Mouse (Mus musculus) hindbrain, embryonic 12.5 days (tissue): ENCODE results near the gene F2. TPM values are rescaled to one million over a fixed set of nuclear protein-coding genes. Genes with fewer than 3 reads are reported as not detected.
"Not testable (repeated sequence)": the region's sequence is repeated elsewhere in the genome, so short reads cannot be mapped to it uniquely, and the experiment has no call there.

Experiments
- ATAC-seq: fragments of 200-750 bp; cut with Nextera tagmentation; 2 replicates; pipeline ENCODE4 v1.8.0; 2017; ENCODE audit warnings: moderate TSS enrichment; ENCODE audit not compliant: low FRiP score
- H3K27ac ChIP-seq: fragments of 300-500 bp; sonication (generic); 2 replicates; pipeline ENCODE4 v1.5.1; 2016; ENCODE audit warnings: mild to moderate bottlenecking
- H3K27me3 ChIP-seq: fragments of 300-500 bp; sonication (generic); 2 replicates; pipeline ENCODE4 v1.6.1; 2016; ENCODE audit warnings: mild to moderate bottlenecking
- H3K36me3 ChIP-seq: fragments of 300-500 bp; sonication (generic); 2 replicates; pipeline ENCODE4 v1.6.1; 2016; ENCODE audit warnings: mild to moderate bottlenecking
- H3K4me1 ChIP-seq: fragments of 300-500 bp; sonication (generic); 2 replicates; pipeline ENCODE4 v1.6.1; 2016
- H3K4me2 ChIP-seq: fragments of 300-500 bp; sonication (generic); replicated peaks from 2 replicates; pipeline ENCODE4 v1.6.1; 2016; ENCODE audit warnings: mild to moderate bottlenecking
- H3K4me3 ChIP-seq: fragments of 300-500 bp; sonication (generic); 2 replicates; pipeline ENCODE4 v1.5.1; 2016; ENCODE audit warnings: mild to moderate bottlenecking
- H3K9ac ChIP-seq: fragments of 300-500 bp; sonication (generic); 2 replicates; pipeline ENCODE4 v1.6.1; 2016; ENCODE audit warnings: mild to moderate bottlenecking, moderate library complexity
- H3K9me3 ChIP-seq: fragments of 300-500 bp; sonication (generic); replicated peaks from 2 replicates; pipeline ENCODE4 v1.6.1; 2016; ENCODE audit warnings: mild to moderate bottlenecking
- WGBS: fragments of 180-500 bp; shearing (Covaris S2); methylation state at CpG from one replicate; pipeline ENCODE4 v1.1.7; 2016; 5-methylcytosine and 5-hydroxymethylcytosine counted together
- polyA plus RNA-seq: library from polyadenylated mRNA; unstranded; fragments of >200 nt; fragmentation: Nextera tagmentation; extraction: Ambion mirVana; gene quantifications from 2 replicates; pipeline ENCODE4 v1.2.1, GENCODE M21; 2016

Gene F2
- polyA plus RNA-seq, 1 experiment from 2014 or later: 0.23 TPM

DNA sequence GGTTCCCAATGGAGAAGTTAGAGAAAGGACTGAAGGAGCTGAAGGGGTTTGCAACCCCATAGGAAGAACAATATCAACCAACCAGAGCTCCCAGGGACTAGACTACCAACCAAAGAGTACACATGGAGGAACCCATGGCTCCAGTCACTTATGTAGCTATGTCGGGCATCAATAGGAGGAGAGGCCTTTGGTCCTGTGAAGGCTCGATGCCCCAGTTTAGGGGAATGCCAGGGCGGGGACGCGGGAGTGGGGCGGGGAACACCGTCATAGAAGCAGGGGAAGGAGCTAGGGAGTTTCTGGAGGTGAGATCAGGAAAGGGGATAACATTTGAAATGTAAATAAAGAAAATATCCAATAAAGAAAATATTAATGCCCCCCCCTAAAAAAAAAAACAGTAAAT is 12.8 kb downstream of the F2 start:
- peaks cover 47% of the 10 kb centered on the region for H3K36me3 ChIP-seq
- not testable (repeated sequence) for H3K9me3 ChIP-seq, H3K4me1 ChIP-seq, H3K27me3 ChIP-seq, H3K27ac ChIP-seq, H3K4me2 ChIP-seq, H3K9ac ChIP-seq, H3K4me3 ChIP-seq, ATAC-seq
- WGBS: 93% methylated on average over 7 of the region's 7 CpGs

DNA sequence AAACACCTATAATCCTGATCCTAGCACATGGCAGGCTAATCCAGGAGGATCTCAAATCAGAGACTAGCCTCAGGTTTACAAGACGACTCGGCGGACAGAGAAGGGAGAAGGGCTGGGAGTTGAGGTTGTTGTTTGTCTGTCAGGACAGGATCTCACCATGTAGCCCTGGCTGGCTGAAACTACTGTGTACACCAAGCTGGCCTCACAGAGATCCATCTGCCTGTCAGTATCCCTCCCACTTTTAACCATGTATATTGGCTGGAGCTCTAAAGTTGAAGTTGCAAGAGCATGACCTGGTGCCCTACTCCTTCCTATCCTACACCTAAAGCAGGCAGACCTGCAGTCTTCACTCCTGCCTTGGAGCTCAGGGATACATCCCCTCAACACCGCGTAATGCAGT is 13.9 kb downstream of the F2 start:
- 95% methylated on average over 5 of the region's 5 CpGs for WGBS
- H3K27me3 ChIP-seq: no peaks in the 10 kb centered on the region
- H3K9ac ChIP-seq: no peak overlapping the region
- no peak for ATAC-seq
- H3K27ac ChIP-seq: no peak overlapping the region
- no peaks in the 10 kb centered on the region for H3K4me1 ChIP-seq
- no peaks in the 10 kb centered on the region for H3K9me3 ChIP-seq
- H3K4me3 ChIP-seq: no peak overlapping the region
- H3K36me3 ChIP-seq: peaks cover 57% of the 10 kb centered on the region
- H3K4me2 ChIP-seq: no peak overlapping the region

DNA sequence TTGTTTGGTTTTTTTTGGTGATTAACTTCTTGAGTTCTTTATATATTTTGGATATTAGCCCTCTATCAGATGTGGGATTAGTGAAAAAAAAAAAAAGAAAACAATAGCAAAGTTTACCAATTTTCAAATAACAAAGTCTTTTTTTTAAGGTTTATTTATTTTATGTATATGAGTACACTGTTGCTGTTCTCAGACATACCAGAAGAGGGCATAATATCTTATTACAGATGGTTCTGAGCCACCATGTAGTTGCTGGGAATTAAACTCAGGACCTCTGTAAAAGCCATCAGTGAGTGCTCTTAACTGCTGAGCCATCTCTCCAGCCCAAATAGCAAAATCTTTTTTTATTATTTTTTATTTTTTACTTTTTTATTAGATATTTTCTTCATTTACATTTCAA is 26.8 kb downstream of the F2 start:
- H3K27me3 ChIP-seq, H3K4me3 ChIP-seq, ATAC-seq, H3K9ac ChIP-seq, H3K4me1 ChIP-seq, H3K9me3 ChIP-seq, H3K27ac ChIP-seq, H3K4me2 ChIP-seq: not testable (repeated sequence)
- H3K36me3 ChIP-seq: peaks cover 65% of the 10 kb centered on the region

DNA sequence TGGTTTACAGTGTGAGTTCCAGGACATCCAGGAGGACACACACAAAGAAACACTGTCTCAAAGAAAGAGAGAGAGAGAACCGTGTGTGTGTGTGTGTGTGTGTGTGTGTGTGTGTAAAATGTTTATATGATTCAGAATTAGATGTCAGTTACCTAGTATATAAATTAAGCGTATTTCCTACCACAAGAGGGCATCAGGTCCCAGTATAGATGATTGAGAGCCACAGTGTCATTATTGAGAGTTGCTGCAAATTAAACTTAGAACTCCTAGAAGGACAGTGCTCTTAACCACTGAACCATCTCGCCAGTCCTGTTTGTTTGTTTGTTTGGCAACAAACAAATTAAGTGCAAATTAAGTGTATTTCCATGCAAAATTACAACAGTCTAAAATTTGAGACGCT is 33.8 kb downstream of the F2 start:
- ATAC-seq: no peak
- H3K4me2 ChIP-seq: no peak overlapping the region
- 88% methylated on average over 4 of the region's 4 CpGs for WGBS
- H3K9ac ChIP-seq: no peak overlapping the region
- no peaks in the 10 kb centered on the region for H3K27me3 ChIP-seq
- no peak overlapping the region for H3K4me3 ChIP-seq
- H3K36me3 ChIP-seq: peaks cover 84% of the 10 kb centered on the region
- no peaks in the 10 kb centered on the region for H3K4me1 ChIP-seq
- no peaks in the 10 kb centered on the region for H3K9me3 ChIP-seq
- no peak overlapping the region for H3K27ac ChIP-seq

DNA sequence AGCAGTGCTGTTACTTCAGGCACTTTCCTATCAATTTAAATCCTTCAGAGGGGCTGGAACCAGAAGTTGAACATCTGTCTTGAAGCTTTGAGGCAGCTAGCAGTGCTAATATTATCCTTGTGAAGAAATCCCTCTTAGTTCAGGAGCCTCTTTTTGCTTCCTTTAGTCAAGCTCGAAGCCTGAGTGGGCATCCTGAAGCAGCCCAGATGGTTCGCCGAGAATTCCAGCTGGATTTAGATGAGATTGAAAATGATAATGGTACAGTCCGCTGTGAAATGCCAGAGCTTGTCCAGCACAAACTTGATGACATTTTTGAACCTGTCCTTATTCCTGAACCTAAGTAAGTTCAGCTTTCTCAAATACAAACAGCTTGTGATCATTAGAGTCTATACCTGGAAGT is 35.7 kb downstream of the F2 start:
- H3K36me3 ChIP-seq: peaks cover 86% of the 10 kb centered on the region

DNA sequence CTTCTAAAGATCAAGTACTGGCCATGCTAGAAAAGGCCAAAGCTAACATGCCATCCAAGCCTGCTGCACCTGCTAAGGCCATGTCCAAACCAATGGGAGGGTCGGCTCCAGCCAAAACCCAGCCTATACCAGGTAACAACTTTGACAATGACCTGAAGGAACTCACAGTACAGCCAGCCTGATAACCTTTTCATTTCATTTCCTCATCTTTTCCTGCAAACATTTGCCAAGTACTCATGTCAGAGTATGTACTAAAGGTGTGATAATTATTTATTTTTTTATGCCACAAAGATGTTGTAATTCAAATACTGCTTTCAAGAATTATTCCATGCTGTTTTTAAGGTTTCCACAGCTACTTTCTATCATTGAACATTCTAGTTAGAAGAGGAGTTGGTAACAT is 50.0 kb downstream of the F2 start:
- 100% methylated on average over 1 of the region's 1 CpGs for WGBS
- Histone ChIP-seq H3K27me3 (no peaks in the 10 kb centered on the region), H3K4me3 (no peak overlapping the region), H3K36me3 (peaks cover 53% of the 10 kb centered on the region), H3K9me3 (no peaks in the 10 kb centered on the region), H3K4me1 (no peaks in the 10 kb centered on the region), H3K27ac (no peak overlapping the region), H3K4me2 (no peak overlapping the region), H3K9ac (no peak overlapping the region)
- ATAC-seq: no peak

More for the DNA sequence above, 35.7 kb downstream of the F2 start:
- Histone ChIP-seq H3K27me3 (no peaks in the 10 kb centered on the region), H3K4me1 (no peaks in the 10 kb centered on the region), H3K4me2 (no peak overlapping the region), H3K4me3 (no peak overlapping the region), H3K27ac (no peak overlapping the region), H3K9me3 (no peaks in the 10 kb centered on the region), H3K9ac (no peak overlapping the region)
- WGBS: 98% methylated on average over 4 of the region's 4 CpGs
- ATAC-seq: no peak

DNA sequence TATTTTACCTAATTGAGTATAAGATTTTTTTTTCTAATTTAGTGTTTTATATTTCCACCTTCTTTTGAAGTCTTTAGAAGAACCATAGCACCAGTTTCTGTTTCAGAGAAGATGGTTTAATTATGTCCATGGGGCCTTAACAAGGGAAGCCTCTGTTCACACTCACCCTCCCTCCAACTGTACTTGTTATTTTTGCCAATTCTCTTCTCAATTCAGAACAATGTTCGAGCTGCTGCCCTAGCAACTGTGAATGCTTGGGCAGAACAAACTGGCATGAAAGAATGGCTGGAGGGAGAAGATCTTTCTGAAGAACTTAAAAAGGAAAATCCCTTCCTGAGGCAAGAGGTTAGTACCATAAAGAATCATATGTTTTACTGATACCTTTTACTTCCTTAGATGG is 55.3 kb downstream of the F2 start:
- ATAC-seq: no peak
- H3K4me2 ChIP-seq: no peak overlapping the region
- H3K27ac ChIP-seq: no peak overlapping the region
- no peak overlapping the region for H3K4me3 ChIP-seq
- peaks cover 62% of the 10 kb centered on the region for H3K36me3 ChIP-seq
- H3K9me3 ChIP-seq: no peaks in the 10 kb centered on the region
- no peak overlapping the region for H3K9ac ChIP-seq
- no peaks in the 10 kb centered on the region for H3K4me1 ChIP-seq
- WGBS: 90% methylated on average over 1 of the region's 1 CpGs
- H3K27me3 ChIP-seq: no peaks in the 10 kb centered on the region

Other genes with a start within 250 kb of the F2 start
- gene 1110051M20Rik, start 191.7 kb downstream of the F2 start, polyA plus RNA-seq: 104 and 105 TPM in 2 replicates
- gene Lrp4, start 178.9 kb downstream of the F2 start, polyA plus RNA-seq: 5.8 and 6.4 TPM in 2 replicates
- gene Ckap5, start 109.7 kb downstream of the F2 start, polyA plus RNA-seq: 136 and 139 TPM in 2 replicates
- 11.6 and 13.0 TPM in 2 replicates for gene Zfp408, start 13.4 kb upstream of the F2 start, polyA plus RNA-seq
- gene Arhgap1, start 13.4 kb upstream of the F2 start, polyA plus RNA-seq: 93.6 and 98.3 TPM in 2 replicates
- 36.1 and 40.3 TPM in 2 replicates for gene Atg13, start 74.2 kb upstream of the F2 start, polyA plus RNA-seq
- gene Harbi1, start 74.4 kb upstream of the F2 start, polyA plus RNA-seq: 20.9 and 25.0 TPM in 2 replicates
- gene Ambra1, start 93.7 kb upstream of the F2 start, polyA plus RNA-seq: 24.8 and 25.0 TPM in 2 replicates